Mouse (Mus musculus) liver, adult 2 months (tissue): Measurements from ENCODE around the gene Rrm1.

Source experiments
- CTCF ChIP-seq: fragments of 200-500 bp; IDR thresholded peaks from 2 replicates; pipeline ENCODE4 v1.5.1; 2011; ENCODE audit warnings: low read depth, low read length, control low read depth
- POLR2A ChIP-seq: fragments of 200-500 bp; IDR thresholded peaks from 2 replicates; pipeline ENCODE4 v1.6.1; 2011; ENCODE audit warnings: low read length, control low read depth; ENCODE audit not compliant: insufficient read depth; ENCODE audit errors: extremely low read depth

DNA sequence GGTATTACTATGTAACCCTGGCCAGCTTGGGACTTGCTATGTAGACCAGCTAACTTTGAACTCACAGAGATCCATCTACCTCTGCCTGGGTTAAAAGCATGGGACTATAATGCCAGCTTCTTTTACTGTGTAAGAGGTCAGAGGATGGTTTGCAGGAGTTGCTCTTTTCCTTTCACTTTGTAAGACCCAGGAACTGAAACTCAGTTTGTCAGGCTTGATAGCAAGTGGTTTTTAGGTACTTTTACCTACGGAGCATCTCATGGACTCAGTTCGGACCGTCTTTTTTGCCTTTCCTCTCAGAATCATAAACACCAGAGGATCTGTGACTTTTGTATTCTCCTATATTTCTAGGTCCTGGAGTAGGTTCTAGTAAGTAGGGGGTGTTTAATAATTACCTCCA, 45.2 kb upstream of the Rrm1 start:
- TF ChIP-seq POLR2A, result no peak
- no peak for TF ChIP-seq CTCF
